Mouse (Mus musculus) spleen, postnatal 10 days (tissue): ENCODE data around the gene Wbp1.

Experiments
- DNase-seq, 2 experiments: peaks; one replicate each; pipeline ENCODE4 v3.0.0; 2021 to 2022; ENCODE audit warnings: low spot score in 2 of 2

Wbp1 gene

GRCm38 (mm10) chr6:83116373-83117164, 4.8 kb downstream of the Wbp1 start:
- no peak for DNase-seq

- no peak for DNase-seq
These were observed 5.5 kb downstream of the Wbp1 start for GRCm38 (mm10) chr6:83115682-83116372.

- DNase-seq: peak; percentile 92 to 96
These were observed 6.2 kb downstream of the Wbp1 start, which contains the start of gene Mogs for GRCm38 (mm10) chr6:83115011-83115671. TSS of gene Mogs (plus strand) at chr6:83115496.

- peak in 1 of 2 experiments; percentile 50 for DNase-seq
These were observed 9.7 kb downstream of the Wbp1 start for GRCm38 (mm10) chr6:83111510-83112136.

GRCm38 (mm10) chr6:83108762-83109668, 12.3 kb downstream of the Wbp1 start, which contains the start of gene Mrpl53:
TSS of gene Mrpl53 (plus strand) at chr6:83109040.
- DNase-seq: peak; percentile 84 to 85

GRCm38 (mm10) chr6:83107566-83108400, 13.6 kb downstream of the Wbp1 start:
- peak; percentile 88 to 94 for DNase-seq

- DNase-seq: no peak
These were observed 17.2 kb downstream of the Wbp1 start for GRCm38 (mm10) chr6:83104158-83104557.

GRCm38 (mm10) chr6:83103130-83103650, 18.2 kb downstream of the Wbp1 start:
- no peak for DNase-seq

- peak; percentile 81 to 85 for DNase-seq
These were observed 19.4 kb downstream of the Wbp1 start for GRCm38 (mm10) chr6:83101688-83102556.

- DNase-seq: peak in 1 of 2 experiments; percentile 93
These were observed 20.1 kb downstream of the Wbp1 start, which contains the start of the genes Ccdc142 and Gm42688 for GRCm38 (mm10) chr6:83101316-83101687. TSS of gene Ccdc142 (plus strand) at chr6:83101601. TSS of gene Gm42688 (plus strand) at chr6:83101617.

- no peak for DNase-seq
These were observed 22.9 kb downstream of the Wbp1 start for GRCm38 (mm10) chr6:83098411-83098810.

GRCm38 (mm10) chr6:83095968-83096367, 25.4 kb downstream of the Wbp1 start:
- no peak for DNase-seq

- no peak for DNase-seq
These were observed 28.8 kb downstream of the Wbp1 start for GRCm38 (mm10) chr6:83092416-83093127.

GRCm38 (mm10) chr6:83087926-83088260, 33.5 kb downstream of the Wbp1 start:
- DNase-seq: no peak

- DNase-seq: no peak
These were observed 34.0 kb downstream of the Wbp1 start for GRCm38 (mm10) chr6:83087205-83087925.

- DNase-seq: no peak
These were observed 35.0 kb downstream of the Wbp1 start, which contains the start of gene Lbx2 for GRCm38 (mm10) chr6:83086121-83087035. TSS of gene Lbx2 (plus strand) at chr6:83086367.
